Mouse (Mus musculus) T-helper 17 cell (primary cell): ENCODE data around the gene Zfp458.

Experiments used
- in situ Hi-C, 2 experiments: fragments of 300-600 bp; cut with MboI, MseI; formaldehyde crosslinking; loops; 1 replicate in 1 of 2; 2 replicates in 1 of 2; pipeline ENCODE4 v1.15.1; 2025; ENCODE audit warnings: high pct_unique_total_duplicates in 2 of 2

Gene Zfp458

GRCm38 (mm10) chr13:67278314-67278713, at the start of gene Zfp458:
Gene Zfp458, minus strand, starts transcription at chr13:67278466.
- in situ Hi-C loops = no loop called here

DNA sequence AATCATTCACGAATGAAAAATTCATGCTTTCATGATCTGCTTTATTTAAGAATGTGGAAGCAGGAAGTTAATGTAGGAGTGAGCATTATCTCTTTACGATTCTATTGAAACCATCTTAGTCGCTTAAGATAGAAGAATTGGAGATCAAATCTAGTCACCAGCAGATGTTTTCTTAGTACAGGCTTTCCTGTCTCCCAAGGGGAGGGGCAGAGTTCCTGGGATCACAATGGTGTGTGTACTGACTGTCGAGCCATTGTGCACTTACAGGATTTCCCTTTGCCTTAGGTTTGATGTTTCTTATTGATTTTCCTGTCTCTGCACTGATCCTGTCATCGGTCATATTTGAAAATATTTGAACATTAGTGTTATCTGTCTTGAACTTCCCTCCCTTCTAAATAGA, 28.5 kb upstream of the Zfp458 start:
- in situ Hi-C loops = loop anchor here in 1 of 2 experiments (5.0 to 10.0 kb wide), 2 partner anchors 39 to 182 kb away; partner anchors contain the start of gene Zfp759

GRCm38 (mm10) chr13:67305822-67306672, 27.8 kb upstream of the Zfp458 start, which contains the start of gene Zfp457:
Gene Zfp457, minus strand, starts transcription at chr13:67306485.
- in situ Hi-C loops = loop anchor here in 1 of 2 experiments (5.0 to 10.0 kb wide), 2 partner anchors 39 to 181 kb away; partner anchors contain the start of gene Zfp759

DNA sequence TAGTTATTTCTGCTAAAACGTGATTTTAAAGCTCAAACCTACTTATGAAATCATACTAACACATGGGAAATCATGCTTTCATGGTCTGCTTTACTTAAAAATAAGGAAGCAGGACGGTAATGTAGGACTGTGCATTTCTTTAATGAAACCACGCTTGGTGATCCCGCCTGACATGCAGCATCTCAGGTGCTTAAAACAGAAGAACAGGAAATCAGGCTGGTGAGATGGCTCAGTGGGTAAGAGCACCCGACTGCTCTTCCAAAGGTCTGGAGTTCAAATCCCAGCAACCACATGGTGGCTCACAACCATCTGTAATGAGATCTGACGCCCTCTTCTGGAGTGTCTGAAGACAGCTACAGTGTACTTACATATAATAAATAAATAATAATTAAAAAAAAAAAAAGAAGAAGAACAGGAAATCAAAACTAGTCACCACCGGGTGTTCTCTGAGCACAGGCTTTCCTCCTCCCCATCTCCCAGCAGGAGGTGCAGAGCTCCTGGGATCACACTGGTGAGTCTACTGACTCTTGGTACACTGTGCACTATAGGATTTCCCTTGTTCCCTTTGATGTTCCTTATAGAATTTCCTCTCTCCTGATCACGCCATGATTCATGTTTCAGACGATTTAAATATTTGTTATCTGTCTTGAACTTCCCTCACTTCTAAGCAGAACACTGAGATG, 8.7 kb downstream of the Zfp458 start:
- in situ Hi-C loops = loop anchor here in 1 of 2 experiments (5.0 kb wide), 1 partner anchor 38 kb away; the partner anchor contains the start of gene Zfp457

DNA sequence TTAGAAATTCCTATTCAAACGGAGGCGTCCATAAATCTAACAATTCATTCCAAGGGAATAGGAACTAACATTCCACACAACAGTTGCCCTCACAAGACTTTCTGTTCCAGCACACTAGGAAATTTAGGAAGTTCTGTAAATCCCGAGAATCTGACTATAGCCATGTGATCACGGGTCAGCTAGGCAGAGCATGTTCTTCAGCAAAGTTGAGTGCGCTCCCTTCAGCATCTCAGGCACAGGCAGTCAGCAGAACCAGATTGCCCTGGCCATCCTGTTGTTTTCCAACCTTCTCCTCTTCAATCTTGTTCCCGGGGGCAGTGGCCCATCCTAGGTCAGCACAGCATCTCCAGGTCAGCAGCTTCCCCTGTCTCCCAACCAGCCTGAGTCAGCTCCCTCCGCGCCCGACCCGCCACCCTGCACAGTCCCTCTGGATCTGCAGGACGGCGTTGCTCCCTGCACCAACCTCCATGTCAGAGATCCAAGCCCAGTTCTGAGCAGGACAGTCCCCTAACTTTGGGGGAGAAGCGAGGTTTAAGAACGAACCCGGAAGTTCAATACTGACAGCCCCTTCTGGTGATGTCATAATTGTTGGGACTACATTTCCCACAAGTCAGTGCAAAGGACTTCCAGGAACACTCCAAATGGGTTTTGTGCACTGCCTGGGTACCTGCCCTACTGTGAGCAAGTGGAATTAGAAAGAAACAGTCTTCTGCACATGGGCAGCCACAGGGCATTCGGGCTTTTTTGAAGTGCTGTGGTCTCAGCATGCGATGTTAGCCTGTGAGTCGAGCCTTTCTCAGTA, 9.5 kb downstream of the Zfp458 start:
- in situ Hi-C loops = loop anchor here in 1 of 2 experiments (5.0 kb wide), 1 partner anchor 39 kb away; the partner anchor contains the start of gene Zfp457

GRCm38 (mm10) chr13:67214015-67214607, 64.2 kb downstream of the Zfp458 start:
- in situ Hi-C loops = loop anchor here in 1 of 2 experiments (5.0 kb wide), 1 partner anchor 87 kb away; no protein-coding TSS in a partner anchor
